Mouse (Mus musculus): ENCODE measurements around the gene Rin2.

DNA sequence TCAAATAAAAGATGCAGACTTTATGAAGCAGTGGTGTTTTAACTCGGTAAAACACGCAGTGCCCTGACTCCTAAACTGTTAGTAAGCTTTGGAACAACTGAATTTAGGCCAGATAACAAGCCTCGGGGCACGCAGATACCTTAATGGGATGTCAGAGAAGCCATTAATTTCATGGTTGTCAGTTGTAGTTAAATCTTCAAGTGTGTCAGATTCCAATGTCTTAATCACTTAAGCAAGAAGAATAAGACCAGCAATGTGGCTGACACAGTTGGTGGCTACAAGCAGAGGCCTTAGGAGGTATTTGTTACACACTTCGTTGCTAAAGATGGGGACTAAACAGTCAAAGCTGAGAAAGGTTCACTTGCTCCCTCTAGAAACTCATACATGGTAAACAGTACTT, 74.6 kb downstream of the Rin2 start:
- TF ChIP-seq CTCF (IDR thresholded peaks at IDR 0.05; ENCODE audit: low read depth) (no peak), EP300 (IDR thresholded peaks at IDR 0.05; ENCODE audit: low read depth) (no peak)
